Mouse (Mus musculus) embryonic facial prominence, embryonic 11.5 days (tissue): Measurements from ENCODE around the gene Sox11. TPM values are rescaled to one million over a fixed set of nuclear protein-coding genes. Genes with fewer than 3 reads are reported as not detected.

Source experiments
- ATAC-seq: fragments of 200-750 bp; cut with Nextera tagmentation; replicated peaks from 2 replicates; pipeline ENCODE4 v1.8.0; 2017; ENCODE audit warnings: low read depth; ENCODE audit not compliant: insufficient number of reproducible peaks, low FRiP score, low TSS enrichment
- DNase-seq: peaks from one replicate; pipeline ENCODE4 v3.0.0-alpha.2; 2015; ENCODE audit warnings: low spot score
- H3K27ac ChIP-seq: fragments of 300-500 bp; sonication (generic); replicated peaks from 2 replicates; pipeline ENCODE4 v1.5.1; 2014; ENCODE audit warnings: mild to moderate bottlenecking, low read depth, low read length, control low read depth
- H3K27me3 ChIP-seq: fragments of 300-500 bp; sonication (generic); 2 replicates; pipeline ENCODE4 v1.6.1; 2014; ENCODE audit warnings: mild to moderate bottlenecking, low read length, moderate library complexity, mixed read lengths; ENCODE audit not compliant: control insufficient read depth, insufficient read depth
- H3K36me3 ChIP-seq: fragments of 300-500 bp; sonication (generic); replicated peaks from 2 replicates; pipeline ENCODE4 v1.6.1; 2014; ENCODE audit warnings: low read depth, mild to moderate bottlenecking, low read length, moderate library complexity, mixed read lengths; ENCODE audit not compliant: control insufficient read depth, insufficient read depth
- H3K4me1 ChIP-seq: fragments of 300-500 bp; sonication (generic); 2 replicates; pipeline ENCODE4 v1.6.1; 2014; ENCODE audit warnings: low read length, mixed read lengths; ENCODE audit not compliant: control insufficient read depth, insufficient read depth
- H3K4me2 ChIP-seq: fragments of 300-500 bp; sonication (generic); 2 replicates; pipeline ENCODE4 v1.6.1; 2014; ENCODE audit warnings: low read depth, mild to moderate bottlenecking, control low read depth, low read length, moderate library complexity
- H3K4me3 ChIP-seq: fragments of 300-500 bp; sonication (generic); 2 replicates; pipeline ENCODE4 v1.5.1; 2014; ENCODE audit warnings: low read depth, low read length, control low read depth
- H3K9ac ChIP-seq: fragments of 300-500 bp; sonication (generic); replicated peaks from 2 replicates; pipeline ENCODE4 v1.6.1; 2014; ENCODE audit warnings: mild to moderate bottlenecking, control low read depth, low read length
- H3K9me3 ChIP-seq: fragments of 300-500 bp; sonication (generic); replicated peaks from 2 replicates; pipeline ENCODE4 v1.6.1; 2016; ENCODE audit warnings: mild to moderate bottlenecking, low read length, inconsistent platforms, mixed read lengths; ENCODE audit not compliant: control insufficient read depth
- WGBS: fragments of 180-500 bp; shearing (Covaris S2); extraction: QIAGEN DNeasy Blood & Tissue Kit; methylation state at CpG from one replicate; pipeline ENCODE4 v1.1.7; 2014; 5-methylcytosine and 5-hydroxymethylcytosine counted together
- polyA plus RNA-seq: library from polyadenylated mRNA; unstranded; fragments of >200 nt; fragmentation: Nextera tagmentation; extraction: Ambion mirVana; gene quantifications from 2 replicates; pipeline ENCODE4 v1.2.1, GENCODE M21; 2014

The Sox11 gene
- polyA plus RNA-seq, 1 experiment from 2014 or later, result 508 TPM

- Histone ChIP-seq H3K4me2 (no peak overlapping the region), H3K27ac (no peak overlapping the region), H3K4me1 (no peaks in the 10 kb centered on the region), H3K36me3 (no peaks in the 10 kb centered on the region), H3K27me3 (no peaks in the 10 kb centered on the region), H3K9me3 (no peaks in the 10 kb centered on the region), H3K9ac (no peak overlapping the region), H3K4me3 (no peak overlapping the region)
- 94% methylated on average over 3 of the region's 3 CpGs for WGBS
- DNase-seq, result no peak
- ATAC-seq, result no peak
Measured at GRCm38 (mm10) chr12:27333590-27333989, 8.8 kb downstream of the Sox11 start.

GRCm38 (mm10) chr12:27323423-27323822 lies 19.0 kb downstream of the Sox11 start:
- Histone ChIP-seq H3K4me2 (no peak overlapping the region), H3K4me3 (no peak overlapping the region), H3K27ac (no peak overlapping the region), H3K36me3 (no peaks in the 10 kb centered on the region), H3K9ac (no peak overlapping the region), H3K27me3 (no peaks in the 10 kb centered on the region), H3K4me1 (no peaks in the 10 kb centered on the region), H3K9me3 (no peaks in the 10 kb centered on the region)
- ATAC-seq (no peak), DNase-seq (no peak)
- 66% methylated on average over 1 of the region's 1 CpGs for WGBS

DNA sequence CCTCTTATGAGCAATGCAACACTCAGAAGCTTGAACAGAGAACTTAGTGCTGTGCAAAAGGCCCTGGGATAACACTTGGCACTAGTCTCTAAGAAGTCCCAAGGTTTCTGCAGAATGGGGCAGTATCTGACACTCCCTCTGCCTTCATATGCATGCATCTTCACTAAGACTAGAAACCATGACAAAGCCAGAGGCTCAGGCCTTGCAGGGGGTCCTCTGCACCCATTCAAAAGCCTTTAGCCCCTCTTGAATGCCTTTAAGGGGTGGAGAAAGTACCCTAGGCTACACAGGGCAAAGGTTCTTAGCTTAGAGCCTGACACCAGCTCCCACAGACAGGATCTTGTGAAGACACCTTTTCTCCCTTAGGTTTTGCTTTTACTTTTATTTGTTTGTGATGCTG lies 21.7 kb downstream of the Sox11 start:
- DNase-seq (no peak), ATAC-seq (no peak)
- H3K4me2 ChIP-seq, result no peak overlapping the region
- H3K4me3 ChIP-seq, result no peak overlapping the region
- no peaks in the 10 kb centered on the region for H3K36me3 ChIP-seq
- no peaks in the 10 kb centered on the region for H3K4me1 ChIP-seq
- no peak overlapping the region for H3K9ac ChIP-seq
- H3K27ac ChIP-seq, result no peak overlapping the region
- no peaks in the 10 kb centered on the region for H3K9me3 ChIP-seq
- no peaks in the 10 kb centered on the region for H3K27me3 ChIP-seq

DNA sequence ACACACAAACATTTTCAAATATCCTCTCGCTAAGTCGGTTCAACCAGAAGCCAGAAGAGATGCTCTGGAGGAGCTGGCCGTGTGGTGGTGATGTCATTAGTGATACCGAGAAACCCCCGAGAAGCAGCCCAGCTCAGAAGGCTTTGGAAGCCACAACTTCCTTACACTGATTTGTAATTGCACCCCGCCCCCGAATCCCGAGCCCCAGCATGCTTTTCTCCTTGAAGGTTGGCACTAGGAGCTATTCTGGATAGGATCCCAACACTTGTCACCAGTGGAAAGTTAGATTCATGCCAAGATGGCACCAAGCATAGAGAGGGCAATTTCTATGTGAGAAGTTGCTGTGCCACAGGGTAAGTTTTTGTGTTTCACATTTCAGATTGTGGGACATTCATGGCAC lies 29.4 kb downstream of the Sox11 start:
- Histone ChIP-seq H3K4me3 (no peak overlapping the region), H3K36me3 (no peaks in the 10 kb centered on the region), H3K4me2 (no peak overlapping the region), H3K27me3 (no peaks in the 10 kb centered on the region), H3K9me3 (no peaks in the 10 kb centered on the region), H3K4me1 (no peaks in the 10 kb centered on the region), H3K27ac (no peak overlapping the region), H3K9ac (no peak overlapping the region)
- DNase-seq (no peak), ATAC-seq (no peak)
- 84% methylated on average over 8 of the region's 8 CpGs for WGBS

GRCm38 (mm10) chr12:27311854-27312466 lies 30.4 kb downstream of the Sox11 start:
- H3K27ac ChIP-seq, result no peak overlapping the region
- H3K27me3 ChIP-seq, result no peaks in the 10 kb centered on the region
- no peak overlapping the region for H3K9ac ChIP-seq
- 6% methylated on average over 9 of the region's 9 CpGs for WGBS
- H3K9me3 ChIP-seq, result no peaks in the 10 kb centered on the region
- H3K4me1 ChIP-seq, result no peaks in the 10 kb centered on the region
- no peak for ATAC-seq
- no peak overlapping the region for H3K4me2 ChIP-seq
- no peak overlapping the region for H3K4me3 ChIP-seq
- DNase-seq, result no peak
- H3K36me3 ChIP-seq, result no peaks in the 10 kb centered on the region

- no peak overlapping the region for H3K27ac ChIP-seq
Measured at GRCm38 (mm10) chr12:27311316-27311832, 31.0 kb downstream of the Sox11 start.

GRCm38 (mm10) chr12:27310703-27311102 lies 31.7 kb downstream of the Sox11 start:
- Histone ChIP-seq H3K4me1 (no peaks in the 10 kb centered on the region), H3K27me3 (no peaks in the 10 kb centered on the region), H3K27ac (no peak overlapping the region), H3K4me2 (no peak overlapping the region), H3K9ac (no peak overlapping the region), H3K36me3 (no peaks in the 10 kb centered on the region), H3K4me3 (no peak overlapping the region), H3K9me3 (no peaks in the 10 kb centered on the region)
- ATAC-seq (no peak), DNase-seq (no peak)
- 63% methylated on average over 13 of the region's 13 CpGs for WGBS

More at GRCm38 (mm10) chr12:27311316-27311832, 31.0 kb downstream of the Sox11 start:
- Histone ChIP-seq H3K4me3 (no peak overlapping the region), H3K36me3 (no peaks in the 10 kb centered on the region), H3K4me2 (no peak overlapping the region), H3K27me3 (no peaks in the 10 kb centered on the region), H3K9me3 (no peaks in the 10 kb centered on the region), H3K9ac (no peak overlapping the region), H3K4me1 (no peaks in the 10 kb centered on the region)
- no peak for ATAC-seq
- DNase-seq, result no peak
- WGBS, result 33% methylated on average over 5 of the region's 5 CpGs

- H3K4me1 ChIP-seq, result no peaks in the 10 kb centered on the region
- H3K27me3 ChIP-seq, result no peaks in the 10 kb centered on the region
- 67% methylated on average over 6 of the region's 6 CpGs for WGBS
- no peak overlapping the region for H3K4me3 ChIP-seq
- H3K9ac ChIP-seq, result no peak overlapping the region
- no peaks in the 10 kb centered on the region for H3K36me3 ChIP-seq
- no peak for DNase-seq
- no peak overlapping the region for H3K27ac ChIP-seq
- no peaks in the 10 kb centered on the region for H3K9me3 ChIP-seq
- no peak overlapping the region for H3K4me2 ChIP-seq
- no peak for ATAC-seq
Measured at GRCm38 (mm10) chr12:27309969-27310368, 32.4 kb downstream of the Sox11 start.
